Mouse (Mus musculus) MEL (cell line): ENCODE data around the gene Slc17a3. TPM values are rescaled to one million over a fixed set of nuclear protein-coding genes. Genes with fewer than 3 reads are reported as not detected.

Source experiments
- DNase-seq: peaks from one replicate; pipeline ENCODE4 v3.0.0; 2011; ENCODE audit warnings: low read depth, low spot score
- H3K27ac ChIP-seq: 2 replicates; pipeline ENCODE4 v1.5.1; 2012; ENCODE audit warnings: low read depth, mild to moderate bottlenecking, control low read depth, low read length, moderate library complexity; ENCODE audit not compliant: control insufficient read depth
- H3K27me3 ChIP-seq, 2 experiments: fragments of 150-350 bp in 1 of 2; sonication (generic) in 1 of 2; 2 replicates each; pipeline ENCODE4 v1.6.1; 2012; ENCODE audit warnings: low read length in 2 of 2, mild to moderate bottlenecking in 2 of 2, improper control_type of control experiment in 1 of 2, moderate library complexity in 1 of 2; ENCODE audit not compliant: insufficient read depth in 2 of 2, control insufficient read depth in 1 of 2
- H3K36me3 ChIP-seq, 2 experiments: 2 replicates each; pipeline ENCODE4 v1.6.1; 2012 to 2014; ENCODE audit warnings: low read length in 2 of 2, improper control_type of control experiment in 1 of 2, inconsistent platforms in 1 of 2, mild to moderate bottlenecking in 1 of 2; ENCODE audit not compliant: insufficient read depth in 2 of 2, control insufficient read depth in 1 of 2
- H3K4me1 ChIP-seq, 2 experiments: fragments of 150-350 bp in 1 of 2; sonication (generic) in 1 of 2; 2 replicates each; pipeline ENCODE4 v1.6.1; 2012; ENCODE audit warnings: low read length in 2 of 2, improper control_type of control experiment in 1 of 2, mild to moderate bottlenecking in 1 of 2; ENCODE audit not compliant: insufficient read depth in 2 of 2, control insufficient read depth in 1 of 2
- H3K4me3 ChIP-seq, 2 experiments: fragments of 150-350 bp in 1 of 2; sonication (generic) in 1 of 2; 2 replicates each; pipeline ENCODE4 v1.5.1; 2012; ENCODE audit warnings: low read depth in 2 of 2, low read length in 2 of 2, mild to moderate bottlenecking in 2 of 2, moderate library complexity in 2 of 2, control low read depth in 1 of 2, improper control_type of control experiment in 1 of 2; ENCODE audit not compliant: control insufficient read depth in 1 of 2, insufficient read depth in 1 of 2
- H3K79me2 ChIP-seq: 2 replicates; pipeline ENCODE4 v1.6.1; 2012; ENCODE audit warnings: mild to moderate bottlenecking, low read length, moderate library complexity; ENCODE audit not compliant: control insufficient read depth, poor library complexity, insufficient read depth
- H3K9ac ChIP-seq: 2 replicates; pipeline ENCODE4 v1.6.1; 2012; ENCODE audit warnings: low read depth, mild to moderate bottlenecking, control low read depth, low read length, moderate library complexity; ENCODE audit not compliant: control insufficient read depth, poor library complexity, severe bottlenecking
- H3K9me3 ChIP-seq: fragments of 150-350 bp; sonication (generic); replicated peaks from 2 replicates; pipeline ENCODE4 v1.6.1; 2012; ENCODE audit warnings: mild to moderate bottlenecking, low read length, improper control_type of control experiment, moderate library complexity; ENCODE audit not compliant: insufficient read depth
- BHLHE40 ChIP-seq: IDR thresholded peaks from 2 replicates; pipeline ENCODE4 v1.6.1; 2012; ENCODE audit warnings: low read depth, mild to moderate bottlenecking, inconsistent platforms, low read length, improper control_type of control experiment, borderline replicate concordance
- CTCF ChIP-seq, 3 experiments: IDR thresholded peaks in 2 of 3; conservative IDR thresholded peaks in 1 of 3; 2 replicates each; pipeline ENCODE4 v1.5.1; 2011 to 2012; ENCODE audit warnings: low read length in 3 of 3, low read depth in 2 of 3, mild to moderate bottlenecking in 2 of 3, improper control_type of control experiment in 1 of 3, inconsistent platforms in 1 of 3, mixed read lengths in 1 of 3, moderate library complexity in 1 of 3; ENCODE audit not compliant: control insufficient read depth in 1 of 3, insufficient read depth in 1 of 3, poor library complexity in 1 of 3, severe bottlenecking in 1 of 3
- E2F4 ChIP-seq: IDR thresholded peaks from 2 replicates; pipeline ENCODE4 v1.6.1; 2011; ENCODE audit warnings: low read depth, low read length, improper control_type of control experiment, borderline replicate concordance
- ELF1 ChIP-seq: IDR thresholded peaks from 2 replicates; pipeline ENCODE4 v1.6.1; 2014; ENCODE audit warnings: low read depth, mild to moderate bottlenecking, inconsistent platforms, low read length, improper control_type of control experiment, moderate library complexity
- EP300 ChIP-seq, 2 experiments: IDR thresholded peaks; 2 replicates each; pipeline ENCODE4 v1.6.1; 2011; ENCODE audit warnings: improper control_type of control experiment in 2 of 2, low read length in 2 of 2, low read depth in 1 of 2, mild to moderate bottlenecking in 1 of 2
- ETS1 ChIP-seq: IDR thresholded peaks from 2 replicates; pipeline ENCODE4 v1.6.1; 2012; ENCODE audit warnings: low read depth, mild to moderate bottlenecking, inconsistent platforms, low read length, improper control_type of control experiment, moderate library complexity
- GATA1 ChIP-seq: IDR thresholded peaks from 2 replicates; pipeline ENCODE4 v1.6.1; 2011; ENCODE audit warnings: low read depth, low read length, improper control_type of control experiment
- JUND ChIP-seq: IDR thresholded peaks from 2 replicates; pipeline ENCODE4 v1.6.1; 2011; ENCODE audit warnings: low read depth, mild to moderate bottlenecking, improper control_type of control experiment, low read length
- KAT2A ChIP-seq: conservative IDR thresholded peaks from 2 replicates; pipeline ENCODE4 v1.6.1; 2012; ENCODE audit warnings: low read depth, low read length, improper control_type of control experiment, inconsistent platforms
- MEF2A ChIP-seq: IDR thresholded peaks from 2 replicates; pipeline ENCODE4 v1.6.1; 2014; ENCODE audit warnings: low read depth, mild to moderate bottlenecking, inconsistent platforms, low read length, improper control_type of control experiment; ENCODE audit not compliant: poor library complexity, insufficient replicate concordance, severe bottlenecking; ENCODE audit errors: extremely low read depth
- MYC ChIP-seq: IDR thresholded peaks from 2 replicates; pipeline ENCODE4 v1.6.1; 2011; ENCODE audit warnings: low read depth, mild to moderate bottlenecking, low read length, improper control_type of control experiment, moderate library complexity
- POLR2AphosphoS5 ChIP-seq: IDR thresholded peaks from 2 replicates; pipeline ENCODE4 v1.6.1; 2012; ENCODE audit warnings: low read depth, borderline replicate concordance, mild to moderate bottlenecking, inconsistent platforms, low read length, moderate library complexity, mixed read lengths
- RAD21 ChIP-seq: IDR thresholded peaks from 2 replicates; pipeline ENCODE4 v1.6.1; 2011; ENCODE audit warnings: mild to moderate bottlenecking, low read depth, low read length, improper control_type of control experiment
- RCOR1 ChIP-seq: IDR thresholded peaks from 2 replicates; pipeline ENCODE4 v1.6.1; 2012; ENCODE audit warnings: low read depth, mild to moderate bottlenecking, inconsistent platforms, low read length, improper control_type of control experiment
- SIN3A ChIP-seq: IDR thresholded peaks from 2 replicates; pipeline ENCODE4 v1.6.1; 2012; ENCODE audit warnings: low read length, improper control_type of control experiment, inconsistent platforms
- SMC3 ChIP-seq: IDR thresholded peaks from 2 replicates; pipeline ENCODE4 v1.6.1; 2011; ENCODE audit warnings: low read depth, low read length, improper control_type of control experiment
- TCF12 ChIP-seq: IDR thresholded peaks from 2 replicates; pipeline ENCODE4 v1.6.1; 2014; ENCODE audit warnings: low read depth, mild to moderate bottlenecking, inconsistent platforms, low read length, improper control_type of control experiment, moderate library complexity
- UBTF ChIP-seq: IDR thresholded peaks from 2 replicates; pipeline ENCODE4 v1.6.1; 2012; ENCODE audit warnings: low read depth, mild to moderate bottlenecking, inconsistent platforms, low read length, improper control_type of control experiment, moderate library complexity, borderline replicate concordance; ENCODE audit not compliant: insufficient read depth
- USF2 ChIP-seq, 2 experiments: IDR thresholded peaks; 2 replicates each; pipeline ENCODE4 v1.6.1; 2011 to 2012; ENCODE audit warnings: improper control_type of control experiment in 2 of 2, low read length in 2 of 2, borderline replicate concordance in 1 of 2, inconsistent platforms in 1 of 2, low read depth in 1 of 2, mild to moderate bottlenecking in 1 of 2; ENCODE audit not compliant: insufficient read depth in 1 of 2
- ZC3H11A ChIP-seq: IDR thresholded peaks from 2 replicates; pipeline ENCODE4 v1.6.1; 2012; ENCODE audit warnings: low read depth, mild to moderate bottlenecking, inconsistent platforms, low read length, improper control_type of control experiment
- ZKSCAN1 ChIP-seq: IDR thresholded peaks from 2 replicates; pipeline ENCODE4 v1.6.1; 2012; ENCODE audit warnings: low read depth, mild to moderate bottlenecking, inconsistent platforms, low read length, improper control_type of control experiment, moderate library complexity
- ZNF384 ChIP-seq: IDR thresholded peaks from 2 replicates; pipeline ENCODE4 v1.6.1; 2012; ENCODE audit warnings: low read depth, mild to moderate bottlenecking, inconsistent platforms, low read length, improper control_type of control experiment
- polyA plus RNA-seq, 2 experiments: library from polyadenylated mRNA; stranded (reverse) in 1 of 2; unstranded in 1 of 2; fragments of >175 nt in 1 of 2; fragments of >200 nt in 1 of 2; gene quantifications; 2 replicates each; pipeline versions ENCODE4 v1.2.1 to v1.2.4; 2012; ENCODE audit warnings: low replicate concordance in 2 of 2, low read depth in 1 of 2; ENCODE audit not compliant: insufficient read length in 2 of 2, insufficient read depth in 1 of 2, missing spikeins in 1 of 2
- total RNA-seq: library from RNA; depleted of rRNA; stranded (reverse); fragments of 300-350 nt; gene quantifications from 2 replicates; pipeline ENCODE4 v1.2.3, GENCODE M21; 2012

The Slc17a3 gene
- total and polyA plus RNA-seq, 3 experiments, result not detected

- Histone ChIP-seq H3K79me2 (no peaks in the 10 kb centered on the region), H3K9ac (no peak overlapping the region), H3K4me3 (no peak overlapping the region), H3K27me3 (peaks cover 3 to 8% of the 10 kb centered on the region in 2 experiments), H3K36me3 (no peaks in the 10 kb centered on the region), H3K4me1 (no peaks in the 10 kb centered on the region), H3K27ac (no peak overlapping the region), H3K9me3 (no peaks in the 10 kb centered on the region)
- peak; percentile 62 for DNase-seq
- TF ChIP-seq CTCF (IDR thresholded peaks at IDR 0.05 in 2 of 3, conservative IDR thresholded peaks at IDR 0.05 in 1 of 3; ENCODE audit: control insufficient read depth in 1 of 3, insufficient read depth in 1 of 3, low read depth in 2 of 3, low read length in 3 of 3, poor library complexity in 1 of 3, severe bottlenecking in 1 of 3) (peak; percentile 69 to 90 (median 73)), RCOR1 (no peak), ZNF384 (peak; percentile 89), JUND (no peak), UBTF (no peak), E2F4 (no peak), POLR2AphosphoS5 (no peak), ETS1 (no peak), EP300 (IDR thresholded peaks at IDR 0.05; ENCODE audit: low read depth in 1 of 2, low read length in 2 of 2) (no peak), SIN3A (no peak), TCF12 (no peak), MEF2A (no peak), GATA1 (no peak), ELF1 (no peak), KAT2A (no peak), USF2 (IDR thresholded peaks at IDR 0.05; ENCODE audit: borderline replicate concordance in 1 of 2, insufficient read depth in 1 of 2, low read depth in 1 of 2, low read length in 2 of 2) (no peak), RAD21 (peak; percentile 95), MYC (no peak), ZC3H11A (peak; percentile 94), BHLHE40 (no peak), ZKSCAN1 (peak; percentile 29; the same call in 1 of the 2 replicates), SMC3 (peak; percentile 90)
Measured at GRCm38 (mm10) chr13:23833053-23833452, 6.2 kb upstream of the Slc17a3 start.
